13 mouse cellular contexts compared by ENCODE assay signal in genomic region chr10:12861381-12861780, GRCm38 (mm10).
"Had no signal": no experiment of that assay in that cellular context is flagged by ENCODE, and none has a peak within 500 bp of the region (broad histone marks: within the 10 kb centered on the region; RNA-seq: fewer than 3 reads in every experiment).

No protein-coding gene starts in this region.

- H3K4me3 ChIP-seq: limb, embryonic 10.5 days; liver, embryonic 15.5 days; megakaryocyte, embryonic 14.5 days; midbrain, embryonic 15.5 days; neural tube, embryonic 12.5 days had no signal

- ATAC-seq: midbrain, embryonic 15.5 days had no signal

- H3K36me3 ChIP-seq: midbrain, embryonic 15.5 days; neural tube, embryonic 12.5 days had no signal

- H3K9ac ChIP-seq: liver, embryonic 15.5 days; midbrain, embryonic 15.5 days; neural tube, embryonic 12.5 days had no signal

- DNase-seq: kidney, postnatal 25 days; lung, adult 2 months; lung, postnatal 10 days; thymus, postnatal 4 days had no signal

- H3K27me3 ChIP-seq: liver, embryonic 15.5 days; megakaryocyte, embryonic 14.5 days; midbrain, embryonic 15.5 days; neural tube, embryonic 12.5 days had no signal

- H3K27ac ChIP-seq: limb, embryonic 10.5 days; liver, embryonic 15.5 days; macrophage; midbrain, embryonic 15.5 days; neural tube, embryonic 12.5 days; stomach, postnatal 0 days had no signal

- H3K4me2 ChIP-seq: liver, embryonic 11.5 days; liver, embryonic 15.5 days; midbrain, embryonic 11.5 days; midbrain, embryonic 15.5 days; neural tube, embryonic 12.5 days had no signal

- H3K9me3 ChIP-seq: limb, embryonic 10.5 days; liver, embryonic 15.5 days; megakaryocyte, embryonic 14.5 days; midbrain, embryonic 15.5 days; neural tube, embryonic 12.5 days had no signal

- H3K4me1 ChIP-seq: limb, embryonic 10.5 days; neural tube, embryonic 12.5 days had no signal
